In the genomic region with DNA sequence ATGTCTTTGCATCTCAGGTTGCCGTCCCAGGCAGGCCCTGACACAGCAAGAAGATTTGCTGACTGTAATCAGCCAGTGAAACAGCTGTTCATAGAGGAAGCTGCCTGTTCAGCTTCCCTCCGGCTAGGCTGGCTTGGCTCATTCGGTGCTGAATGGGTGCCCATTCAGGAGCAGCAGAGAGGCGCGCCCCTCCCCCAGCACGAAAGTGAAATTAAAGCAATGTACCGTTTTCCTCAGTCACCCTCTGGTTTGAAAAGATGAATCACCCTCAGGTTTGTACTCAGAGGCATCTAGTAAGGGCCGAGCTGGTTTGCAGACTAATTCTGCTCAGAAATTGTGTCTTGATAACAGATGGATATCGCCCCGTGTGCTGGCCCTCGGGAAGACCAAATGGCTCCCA, we compare ENCODE assay signal across 8 mouse cellular contexts.
A peak's percentile ranks its signal among the peaks of the same experiment; 100 is the strongest.
DNase-seq lines count a peak whose midpoint lies in the region; ATAC-seq lines count a peak whose summit lies in the region.

No protein-coding gene starts in this region.

- 0 out of 2 replicates have a peak, but pooled peaks cover 10% of the 10 kb centered on the region for H3K4me1 ChIP-seq in embryonic facial prominence, embryonic 13.5 days
- no peaks in the 10 kb centered on the region for H3K4me1 ChIP-seq in midbrain, embryonic 16.5 days (ENCODE audit: control insufficient read depth, insufficient read depth, low read length)

- H3K27ac ChIP-seq in embryonic facial prominence, embryonic 13.5 days = no peak overlapping the region; the same call in 1 of the 2 replicates
- H3K27ac ChIP-seq in midbrain, embryonic 16.5 days (ENCODE audit: low read length) = no peak overlapping the region

- WGBS in embryonic facial prominence, embryonic 13.5 days = 42% methylated on average over 11 of the region's 11 CpGs
- 60% methylated on average over 11 of the region's 11 CpGs for WGBS in midbrain, embryonic 16.5 days

- H3K36me3 ChIP-seq in embryonic facial prominence, embryonic 13.5 days = no peaks in the 10 kb centered on the region
- no peaks in the 10 kb centered on the region for H3K36me3 ChIP-seq in midbrain, embryonic 16.5 days (ENCODE audit: control insufficient read depth, insufficient read depth, low read length)

- no peak overlapping the region for H3K9ac ChIP-seq in embryonic facial prominence, embryonic 13.5 days
- H3K9ac ChIP-seq in midbrain, embryonic 16.5 days (ENCODE audit: low read depth, low read length) = no peak overlapping the region

- H3K4me2 ChIP-seq in embryonic facial prominence, embryonic 13.5 days = no peak overlapping the region
- no peak overlapping the region for H3K4me2 ChIP-seq in midbrain, embryonic 16.5 days (ENCODE audit: low read length)

- H3K4me3 ChIP-seq in embryonic facial prominence, embryonic 13.5 days = no peak overlapping the region
- H3K4me3 ChIP-seq in midbrain, embryonic 16.5 days (ENCODE audit: low read depth, low read length) = no peak overlapping the region

- H3K9me3 ChIP-seq in embryonic facial prominence, embryonic 13.5 days = peaks cover 3% of the 10 kb centered on the region; the same call in 1 of the 2 replicates
- H3K9me3 ChIP-seq in midbrain, embryonic 16.5 days (replicated peaks; ENCODE audit: control insufficient read depth, low read length, poor library complexity, severe bottlenecking) = peaks cover 2% of the 10 kb centered on the region; the same call in 1 of the 2 replicates

- ATAC-seq in activated CD4-positive, CD25-positive, alpha-beta regulatory T cell, adult 4 months = peak; percentile 14
- 0 out of 2 replicates have a peak, but pooled peaks have one; percentile 71 for ATAC-seq in embryonic facial prominence, embryonic 13.5 days (ENCODE audit: insufficient number of reproducible peaks, insufficient read depth, low FRiP score, low TSS enrichment, low read depth)
- ATAC-seq in midbrain, embryonic 16.5 days = no peak

- no peaks in the 10 kb centered on the region for H3K27me3 ChIP-seq in embryonic facial prominence, embryonic 13.5 days
- H3K27me3 ChIP-seq in midbrain, embryonic 16.5 days (ENCODE audit: control insufficient read depth, insufficient read depth, low read depth, low read length) = no peaks in the 10 kb centered on the region

- intact Hi-C loops in heart, postnatal 10 days (cut with DNase I) = no loop called here
- intact Hi-C loops in left cerebral cortex, postnatal 14 days (cut with DNase I) = no loop called here

- DNase-seq in kidney, adult 9 months = peak; percentile 16
- DNase-seq in kidney, adult 18-20 months = no peak
- peak; percentile 18 to 47 for DNase-seq in heart, postnatal 10 days
- DNase-seq in left cerebral cortex, postnatal 14 days (ENCODE audit: low spot score in 2 of 2) = peak; percentile 25 to 33
- DNase-seq in right cerebral cortex, postnatal 4 days = peak; percentile 18
